Mouse (Mus musculus) hindbrain, embryonic 12.5 days (tissue): ENCODE results near the gene Synj1. TPM values are rescaled to one million over a fixed set of nuclear protein-coding genes. Genes with fewer than 3 reads are reported as not detected.

Source experiments
- ATAC-seq: fragments of 200-750 bp; cut with Nextera tagmentation; 2 replicates; pipeline ENCODE4 v1.8.0; 2017; ENCODE audit warnings: moderate TSS enrichment; ENCODE audit not compliant: low FRiP score
- H3K27ac ChIP-seq: fragments of 300-500 bp; sonication (generic); 2 replicates; pipeline ENCODE4 v1.5.1; 2016; ENCODE audit warnings: mild to moderate bottlenecking
- H3K27me3 ChIP-seq: fragments of 300-500 bp; sonication (generic); 2 replicates; pipeline ENCODE4 v1.6.1; 2016; ENCODE audit warnings: mild to moderate bottlenecking
- H3K36me3 ChIP-seq: fragments of 300-500 bp; sonication (generic); 2 replicates; pipeline ENCODE4 v1.6.1; 2016; ENCODE audit warnings: mild to moderate bottlenecking
- H3K4me1 ChIP-seq: fragments of 300-500 bp; sonication (generic); 2 replicates; pipeline ENCODE4 v1.6.1; 2016
- H3K4me2 ChIP-seq: fragments of 300-500 bp; sonication (generic); replicated peaks from 2 replicates; pipeline ENCODE4 v1.6.1; 2016; ENCODE audit warnings: mild to moderate bottlenecking
- H3K4me3 ChIP-seq: fragments of 300-500 bp; sonication (generic); 2 replicates; pipeline ENCODE4 v1.5.1; 2016; ENCODE audit warnings: mild to moderate bottlenecking
- H3K9ac ChIP-seq: fragments of 300-500 bp; sonication (generic); 2 replicates; pipeline ENCODE4 v1.6.1; 2016; ENCODE audit warnings: mild to moderate bottlenecking, moderate library complexity
- H3K9me3 ChIP-seq: fragments of 300-500 bp; sonication (generic); replicated peaks from 2 replicates; pipeline ENCODE4 v1.6.1; 2016; ENCODE audit warnings: mild to moderate bottlenecking
- WGBS: fragments of 180-500 bp; shearing (Covaris S2); methylation state at CpG from one replicate; pipeline ENCODE4 v1.1.7; 2016; 5-methylcytosine and 5-hydroxymethylcytosine counted together
- polyA plus RNA-seq: library from polyadenylated mRNA; unstranded; fragments of >200 nt; fragmentation: Nextera tagmentation; extraction: Ambion mirVana; gene quantifications from 2 replicates; pipeline ENCODE4 v1.2.1, GENCODE M21; 2016

The Synj1 gene
- polyA plus RNA-seq, 1 experiment from 2014 or later, result 35.7 TPM

DNA sequence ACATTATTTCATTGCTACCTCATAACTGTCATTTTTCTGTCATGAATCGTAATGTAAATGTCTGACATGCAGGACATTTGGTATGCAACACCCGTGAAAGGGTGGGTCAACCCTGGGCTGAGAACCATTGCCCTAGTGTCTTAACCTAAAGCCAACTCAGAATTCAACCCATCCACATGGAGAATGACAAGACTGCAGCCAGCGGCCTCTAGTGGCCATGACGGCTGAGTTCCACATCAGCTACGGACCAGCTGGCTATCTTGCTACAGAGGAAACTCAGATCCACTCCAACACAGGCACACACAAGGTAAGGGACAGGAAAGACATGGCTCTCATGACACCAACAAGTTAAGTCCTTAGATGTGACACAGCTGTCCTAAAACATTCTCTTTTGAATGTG is 85.6 kb downstream of the Synj1 start:
- 26% methylated on average over 5 of the region's 5 CpGs for WGBS
- no peak overlapping the region for H3K27ac ChIP-seq

DNA sequence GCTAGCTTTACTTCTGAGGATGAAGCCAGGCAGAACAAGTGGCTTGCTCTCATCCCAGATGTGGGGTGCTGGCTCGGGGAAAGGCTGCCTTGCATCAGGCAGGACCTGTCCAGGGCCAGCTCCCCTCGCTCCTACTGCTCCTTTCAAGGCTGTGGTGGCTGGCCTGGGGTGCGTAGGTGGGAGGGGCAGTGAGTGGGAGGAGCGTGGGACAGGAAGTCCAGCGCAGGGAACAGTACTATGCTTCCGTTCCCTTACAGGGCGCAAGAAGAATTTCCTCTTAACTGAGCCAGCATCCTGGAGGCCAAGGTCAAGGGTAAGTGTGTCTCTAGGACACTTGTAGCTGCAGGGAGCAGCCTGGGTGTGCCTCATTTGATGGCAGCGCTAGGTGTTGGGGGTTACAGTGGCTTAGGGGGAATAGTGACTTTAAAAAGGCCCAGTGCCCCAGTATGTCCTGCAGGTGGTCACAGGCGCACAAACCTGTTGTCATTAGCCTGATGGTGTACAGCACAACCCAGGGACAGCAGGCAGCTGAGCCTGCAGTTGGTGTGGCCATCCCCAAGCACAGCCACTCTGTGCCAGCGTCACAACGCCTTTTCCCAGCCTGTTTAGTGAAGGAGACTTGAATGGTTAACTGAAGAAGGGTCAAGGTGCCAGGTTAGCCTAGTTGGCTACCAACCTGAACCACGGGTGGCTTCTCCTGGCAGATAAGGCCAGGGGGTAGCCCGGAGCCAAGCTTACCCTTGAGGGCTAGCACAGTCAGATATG is 86.3 kb downstream of the Synj1 start:
- Histone ChIP-seq H3K4me2 (no peak overlapping the region), H3K36me3 (peaks cover 16% of the 10 kb centered on the region), H3K4me3 (no peak overlapping the region), H3K27me3 (no peaks in the 10 kb centered on the region), H3K4me1 (peaks cover 6% of the 10 kb centered on the region; the same call in 1 of the 2 replicates), H3K9ac (no peak overlapping the region), H3K27ac (no peak overlapping the region), H3K9me3 (no peaks in the 10 kb centered on the region)
- ATAC-seq, result no peak; the same call in 1 of the 2 replicates
- WGBS, result 91% methylated on average over 13 of the region's 13 CpGs

More for the DNA sequence above, 85.6 kb downstream of the Synj1 start:
- ATAC-seq, result peak; percentile 16; the same call in 1 of the 2 replicates
- Histone ChIP-seq H3K9me3 (no peaks in the 10 kb centered on the region), H3K4me1 (peaks cover 6% of the 10 kb centered on the region; the same call in 1 of the 2 replicates), H3K4me2 (no peak overlapping the region), H3K27me3 (no peaks in the 10 kb centered on the region), H3K36me3 (peaks cover 16% of the 10 kb centered on the region), H3K9ac (no peak overlapping the region), H3K4me3 (no peak overlapping the region)

DNA sequence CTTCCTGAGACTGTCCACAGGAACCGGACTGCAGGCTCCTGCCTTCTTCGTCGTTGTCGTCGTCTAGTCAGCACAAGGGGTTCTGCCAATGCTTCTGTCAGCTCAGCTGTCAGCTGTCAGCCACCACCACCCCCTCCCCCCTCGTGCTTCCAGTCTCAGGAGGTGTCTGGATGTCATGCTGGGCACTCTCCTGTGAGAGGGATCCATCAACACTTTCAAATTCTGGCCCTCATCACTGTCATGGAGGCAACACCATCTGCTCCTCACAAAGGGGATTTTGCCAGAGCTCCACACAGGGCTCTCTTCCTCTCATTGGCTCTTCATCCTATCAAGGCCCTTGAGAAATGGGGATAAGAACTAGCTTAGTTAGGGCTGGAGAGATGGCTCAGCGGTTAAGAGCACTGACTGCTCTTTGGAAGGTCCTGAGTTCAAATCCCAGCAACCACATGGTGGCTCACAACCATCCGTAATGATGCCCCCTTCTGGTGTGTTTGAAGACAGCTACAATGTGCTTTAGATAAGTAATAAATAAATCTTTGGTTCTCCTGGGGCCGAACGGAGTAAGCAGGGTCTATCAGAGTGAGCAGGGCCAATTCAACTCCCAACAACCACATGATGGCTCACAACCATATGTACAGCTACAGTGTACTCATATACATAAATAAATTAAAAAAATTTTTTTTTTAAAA is 89.5 kb downstream of the Synj1 start:
- peaks cover 8% of the 10 kb centered on the region; the same call in 1 of the 2 replicates for H3K4me1 ChIP-seq
- peaks cover 10% of the 10 kb centered on the region for H3K36me3 ChIP-seq
- ATAC-seq, result peak; percentile 59; the same call in 1 of the 2 replicates
- WGBS, result 53% methylated on average over 10 of the region's 10 CpGs
- no peaks in the 10 kb centered on the region for H3K9me3 ChIP-seq
- H3K27me3 ChIP-seq, result no peaks in the 10 kb centered on the region
- no peak overlapping the region for H3K9ac ChIP-seq
- H3K4me3 ChIP-seq, result no peak overlapping the region
- no peak overlapping the region for H3K4me2 ChIP-seq
- H3K27ac ChIP-seq, result peak overlapping the region; percentile 30; the same call in 1 of the 2 replicates

DNA sequence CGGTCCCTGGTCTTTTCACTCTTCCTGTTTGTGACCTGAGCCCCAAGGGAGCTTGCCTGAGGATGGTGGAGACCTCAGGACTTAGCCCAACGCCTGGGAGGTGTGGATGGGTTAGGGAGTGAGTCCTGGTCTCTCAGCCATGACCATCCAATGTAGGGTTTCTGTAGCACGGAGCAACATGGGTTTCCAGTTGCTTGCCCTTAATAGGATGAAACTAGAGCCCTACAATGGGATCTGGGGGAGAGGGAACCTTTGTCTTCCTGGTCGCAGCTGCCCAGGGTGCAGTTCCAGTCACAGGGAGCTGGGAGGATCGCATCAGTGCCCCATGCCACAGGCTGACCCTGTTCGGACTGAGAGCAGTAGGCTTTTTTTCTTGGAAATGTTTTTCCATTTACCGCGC is 94.0 kb downstream of the Synj1 start:
- Histone ChIP-seq H3K4me3 (no peak overlapping the region), H3K36me3 (no peaks in the 10 kb centered on the region), H3K9me3 (no peaks in the 10 kb centered on the region), H3K27ac (no peak overlapping the region), H3K27me3 (no peaks in the 10 kb centered on the region), H3K9ac (no peak overlapping the region), H3K4me2 (no peak overlapping the region), H3K4me1 (peaks cover 11% of the 10 kb centered on the region; the same call in 1 of the 2 replicates)
- 76% methylated on average over 8 of the region's 8 CpGs for WGBS
- ATAC-seq, result no peak

DNA sequence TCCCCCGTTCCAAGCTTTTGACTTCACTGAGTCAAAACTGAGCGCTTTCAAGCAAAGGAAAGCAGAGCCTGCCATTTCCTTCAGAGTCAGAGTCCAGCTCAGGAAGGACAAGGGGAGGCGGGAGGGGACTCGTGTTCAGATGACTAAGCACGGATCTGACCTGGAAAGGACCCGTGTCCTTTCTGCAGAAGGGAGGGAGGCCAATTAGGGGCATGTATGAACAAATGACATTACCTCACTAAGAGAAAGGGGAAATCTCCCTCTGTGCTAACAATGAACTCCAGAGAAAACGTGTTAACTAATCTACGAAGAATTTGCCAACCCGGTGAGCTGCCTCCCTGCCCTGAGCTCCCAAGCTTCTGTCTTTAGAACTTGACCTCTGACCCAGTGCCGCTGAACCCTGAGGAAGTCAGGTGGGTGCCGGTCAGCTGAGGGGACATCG is 95.0 kb downstream of the Synj1 start:
- 35% methylated on average over 12 of the region's 12 CpGs for WGBS
- Histone ChIP-seq H3K9ac (no peak overlapping the region), H3K27ac (no peak overlapping the region), H3K27me3 (no peaks in the 10 kb centered on the region), H3K36me3 (no peaks in the 10 kb centered on the region), H3K4me2 (no peak overlapping the region), H3K4me3 (no peak overlapping the region), H3K4me1 (peaks cover 5% of the 10 kb centered on the region; the same call in 1 of the 2 replicates), H3K9me3 (no peaks in the 10 kb centered on the region)
- ATAC-seq, result no peak

DNA sequence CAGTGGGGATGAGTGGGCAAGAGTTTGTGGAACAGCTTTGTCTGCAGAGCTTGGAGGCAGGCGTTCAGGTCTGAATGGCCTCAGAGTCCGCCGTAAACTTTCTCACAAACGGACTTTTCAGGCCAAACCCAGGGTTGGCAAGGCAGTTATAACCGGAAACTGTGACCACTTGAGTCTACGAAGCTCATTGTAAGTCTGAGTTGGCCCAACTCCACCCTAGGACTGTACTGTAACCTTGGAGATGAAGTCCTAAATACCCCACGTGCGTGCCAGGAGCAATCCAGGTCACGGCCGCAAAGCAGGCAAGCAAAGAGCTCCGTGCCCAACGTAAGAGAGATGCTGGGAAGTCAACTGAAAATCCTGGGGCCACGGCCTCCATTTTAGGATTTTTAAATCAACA is 99.3 kb downstream of the Synj1 start:
- Histone ChIP-seq H3K9me3 (no peaks in the 10 kb centered on the region), H3K4me1 (peaks cover 3% of the 10 kb centered on the region), H3K9ac (no peak overlapping the region), H3K4me2 (no peak overlapping the region), H3K4me3 (no peak overlapping the region), H3K36me3 (no peaks in the 10 kb centered on the region), H3K27me3 (no peaks in the 10 kb centered on the region), H3K27ac (no peak overlapping the region)
- WGBS, result 92% methylated on average over 13 of the region's 13 CpGs
- ATAC-seq, result no peak

DNA sequence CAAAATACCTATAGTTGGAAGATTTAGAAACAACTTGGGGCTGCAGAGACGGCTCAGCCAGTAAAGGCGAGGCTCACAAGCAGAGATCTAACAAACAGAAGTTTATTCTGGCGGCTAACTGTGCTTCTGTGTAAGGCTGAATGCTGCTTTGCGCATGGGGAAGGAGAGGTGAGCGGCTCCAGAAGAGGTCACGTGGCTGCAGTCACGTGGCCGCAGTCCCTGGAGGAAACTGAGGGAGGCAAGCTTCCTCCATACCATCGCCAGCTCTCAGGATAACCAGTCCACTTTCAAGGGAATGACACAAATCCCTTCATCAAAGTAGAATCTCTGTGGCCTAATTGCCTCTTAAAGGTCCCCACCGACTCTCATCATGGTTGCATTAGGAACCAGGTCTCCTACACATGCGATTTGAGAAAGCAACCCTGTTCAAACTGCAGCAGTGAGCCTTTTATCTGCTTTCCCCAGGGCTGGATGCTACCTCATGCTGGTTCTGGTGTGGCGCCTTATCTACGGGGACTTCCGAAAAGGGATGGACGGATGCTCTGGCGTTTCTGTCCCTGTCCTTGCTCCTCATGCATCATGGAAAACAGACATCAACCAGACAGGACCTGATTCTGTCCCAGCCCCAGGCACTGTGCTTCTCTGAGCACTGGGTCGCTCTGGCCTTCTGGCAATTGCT is 100.1 kb downstream of the Synj1 start:
- WGBS, result 84% methylated on average over 17 of the region's 17 CpGs
- Histone ChIP-seq H3K36me3 (no peaks in the 10 kb centered on the region), H3K9ac (no peak overlapping the region), H3K9me3 (no peaks in the 10 kb centered on the region), H3K4me2 (no peak overlapping the region), H3K4me1 (peaks cover under 1% of the 10 kb centered on the region), H3K4me3 (no peak overlapping the region), H3K27me3 (no peaks in the 10 kb centered on the region), H3K27ac (no peak overlapping the region)
- no peak for ATAC-seq

DNA sequence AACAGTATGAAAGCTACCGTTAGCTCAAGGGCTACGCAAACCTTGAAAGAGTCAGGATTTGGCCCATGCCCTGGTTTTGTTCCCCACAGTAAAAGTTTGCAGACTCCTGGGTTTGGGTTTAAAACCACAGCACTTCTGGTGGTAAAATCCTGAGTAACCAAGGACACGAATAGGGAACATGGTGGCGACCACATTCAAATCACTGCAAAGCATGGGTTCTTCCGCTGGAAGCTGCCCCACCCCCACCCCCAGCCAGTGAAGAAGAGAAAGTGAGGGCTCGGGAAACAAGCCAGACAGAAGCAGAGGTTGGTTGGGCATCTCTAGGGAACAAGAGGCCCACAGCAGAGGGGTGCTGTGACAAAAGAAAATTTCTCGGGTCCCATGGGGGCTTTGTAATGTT is 103.9 kb downstream of the Synj1 start:
- Histone ChIP-seq H3K4me3 (no peak overlapping the region), H3K27me3 (no peaks in the 10 kb centered on the region), H3K27ac (no peak overlapping the region), H3K9me3 (no peaks in the 10 kb centered on the region), H3K9ac (no peak overlapping the region), H3K36me3 (no peaks in the 10 kb centered on the region), H3K4me1 (no peaks in the 10 kb centered on the region; the same call in 1 of the 2 replicates), H3K4me2 (no peak overlapping the region)
- ATAC-seq, result no peak
- 69% methylated on average over 7 of the region's 7 CpGs for WGBS

DNA sequence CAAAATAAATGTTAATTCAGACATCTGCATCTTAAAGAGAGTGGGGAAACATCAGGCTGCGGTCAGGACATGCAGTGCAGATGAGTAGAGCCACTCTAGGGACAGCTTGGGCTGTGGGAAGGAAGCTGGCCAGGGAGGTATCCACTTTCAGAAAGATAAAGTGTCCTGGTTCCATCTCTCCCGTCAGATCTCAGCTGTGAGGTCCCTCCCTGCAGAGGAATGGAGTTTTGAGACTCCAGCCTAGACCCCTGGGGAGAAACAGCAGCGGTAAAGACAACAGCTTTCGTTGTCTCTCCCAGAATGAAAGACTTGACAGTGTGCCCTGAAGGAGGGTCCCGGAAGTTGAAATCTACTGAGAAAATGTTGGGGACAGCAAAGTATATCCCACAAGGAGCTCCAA is 107.8 kb downstream of the Synj1 start:
- Histone ChIP-seq H3K4me1 (no peaks in the 10 kb centered on the region; the same call in 1 of the 2 replicates), H3K9ac (no peak overlapping the region), H3K27me3 (no peaks in the 10 kb centered on the region), H3K36me3 (no peaks in the 10 kb centered on the region), H3K4me3 (no peak overlapping the region), H3K4me2 (no peak overlapping the region), H3K9me3 (no peaks in the 10 kb centered on the region), H3K27ac (no peak overlapping the region)
- WGBS, result 22% methylated on average over 5 of the region's 5 CpGs
- no peak for ATAC-seq

DNA sequence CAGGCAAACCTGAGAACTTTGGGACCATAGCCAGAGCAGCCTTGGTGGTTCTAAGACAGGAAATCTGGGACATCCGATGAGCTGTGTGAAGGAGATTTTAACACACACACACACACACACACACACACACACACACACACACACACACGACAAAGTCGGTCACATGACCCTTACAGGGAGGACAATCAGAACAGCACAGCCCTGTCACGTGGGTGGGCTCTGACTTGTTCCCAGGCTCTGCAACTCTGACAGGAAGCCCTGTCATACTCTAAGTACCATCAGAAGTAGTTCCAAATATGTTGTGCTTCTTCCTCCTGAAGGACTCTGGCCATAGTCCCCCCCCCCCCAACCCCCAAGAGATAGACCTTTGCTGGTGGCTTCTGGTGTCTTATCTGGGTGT is 109.7 kb downstream of the Synj1 start:
- no peak for ATAC-seq
- Histone ChIP-seq H3K9me3 (no peaks in the 10 kb centered on the region), H3K4me1 (no peaks in the 10 kb centered on the region), H3K36me3 (no peaks in the 10 kb centered on the region), H3K4me3 (no peak overlapping the region), H3K27me3 (no peaks in the 10 kb centered on the region), H3K9ac (no peak overlapping the region), H3K4me2 (no peak overlapping the region), H3K27ac (no peak overlapping the region)
- WGBS, result 71% methylated on average over 4 of the region's 4 CpGs

DNA sequence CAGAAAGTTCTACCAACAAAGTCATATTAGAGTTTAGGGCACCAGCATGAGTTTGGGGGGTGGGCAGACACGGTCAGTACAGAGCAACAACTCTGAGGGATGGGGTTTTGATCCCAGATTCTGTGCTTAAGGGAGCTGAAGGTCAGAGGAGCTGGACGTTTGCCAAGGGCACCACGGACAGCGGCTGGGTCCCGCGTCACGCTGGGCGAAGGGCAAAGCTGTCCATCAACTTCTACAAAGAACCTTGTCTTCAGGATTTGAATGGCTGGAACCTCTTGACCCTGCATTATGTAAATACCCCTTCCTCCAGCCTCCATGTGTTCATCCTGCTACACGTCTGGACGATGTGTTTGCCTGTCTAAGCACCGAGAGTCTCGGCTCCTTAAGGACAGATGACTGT is 111.6 kb downstream of the Synj1 start:
- H3K4me2 ChIP-seq, result no peak overlapping the region

DNA sequence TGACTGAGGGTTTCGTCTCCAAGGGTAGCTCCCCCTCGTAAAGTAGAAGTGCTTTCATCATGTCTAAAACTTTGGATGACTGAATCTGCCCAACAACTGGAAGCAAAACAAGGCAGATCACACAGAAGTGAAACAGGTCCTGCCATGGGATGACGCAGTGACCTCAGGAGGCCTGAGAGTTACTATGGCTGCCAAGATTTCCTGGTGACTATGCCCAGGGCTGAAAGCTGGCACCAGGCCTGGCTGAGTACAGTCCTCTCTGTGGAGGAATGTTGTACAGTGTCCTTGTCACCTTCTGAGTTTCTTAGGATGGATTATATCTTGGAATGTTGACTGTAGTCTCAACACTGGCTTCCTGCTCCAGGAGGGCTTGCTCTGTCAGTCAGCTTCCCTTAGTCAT is 113.5 kb downstream of the Synj1 start:
- WGBS, result 92% methylated on average over 3 of the region's 3 CpGs
- H3K4me1 ChIP-seq, result 0 out of 2 replicates have a peak, but pooled peaks cover 2% of the 10 kb centered on the region
- H3K36me3 ChIP-seq, result no peaks in the 10 kb centered on the region
- no peak overlapping the region for H3K4me3 ChIP-seq
- no peaks in the 10 kb centered on the region for H3K27me3 ChIP-seq
- no peaks in the 10 kb centered on the region for H3K9me3 ChIP-seq
- no peak overlapping the region for H3K4me2 ChIP-seq
- no peak overlapping the region for H3K9ac ChIP-seq
- no peak for ATAC-seq
- H3K27ac ChIP-seq, result no peak overlapping the region

More for the DNA sequence above, 111.6 kb downstream of the Synj1 start:
- no peaks in the 10 kb centered on the region for H3K27me3 ChIP-seq
- H3K27ac ChIP-seq, result no peak overlapping the region
- H3K4me1 ChIP-seq, result no peaks in the 10 kb centered on the region
- no peaks in the 10 kb centered on the region for H3K9me3 ChIP-seq
- ATAC-seq, result no peak
- H3K4me3 ChIP-seq, result no peak overlapping the region
- H3K36me3 ChIP-seq, result no peaks in the 10 kb centered on the region
- WGBS, result 25% methylated on average over 12 of the region's 12 CpGs
- H3K9ac ChIP-seq, result no peak overlapping the region
